Mouse (Mus musculus) fibroblast of lung, adult 2 months (primary cell): ENCODE measurements around the gene Svs4.
"Not testable (repeated sequence)": the region's sequence is repeated elsewhere in the genome, so short reads cannot be mapped to it uniquely, and the experiment has no call there.

Experiments used
- DNase-seq: peaks from one replicate; pipeline ENCODE4 v3.0.0-alpha.2; 2011; ENCODE audit warnings: low read depth

Gene Svs4

DNA sequence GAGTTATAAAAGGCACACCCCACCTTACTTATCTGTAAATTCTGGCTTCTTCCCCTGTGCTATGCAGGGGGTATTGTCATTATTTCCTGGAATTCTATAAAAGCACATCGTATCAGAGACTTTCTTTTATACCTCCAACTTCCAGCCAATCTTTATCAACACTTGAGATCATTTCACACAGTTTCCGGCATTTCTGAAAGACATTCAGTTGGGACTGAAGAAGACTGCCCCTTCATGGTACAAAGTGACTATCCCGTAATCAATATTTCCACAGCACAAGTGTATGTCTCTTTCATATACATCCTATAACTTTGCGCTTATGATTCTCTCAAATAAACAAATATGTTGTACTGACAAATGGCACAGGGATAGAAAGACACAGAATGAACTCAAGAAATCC, at the start of gene Svs4:
Gene Svs4, minus strand, starts transcription at position 101 of the 400 bp plus-strand sequence.
- DNase-seq = no peak

DNA sequence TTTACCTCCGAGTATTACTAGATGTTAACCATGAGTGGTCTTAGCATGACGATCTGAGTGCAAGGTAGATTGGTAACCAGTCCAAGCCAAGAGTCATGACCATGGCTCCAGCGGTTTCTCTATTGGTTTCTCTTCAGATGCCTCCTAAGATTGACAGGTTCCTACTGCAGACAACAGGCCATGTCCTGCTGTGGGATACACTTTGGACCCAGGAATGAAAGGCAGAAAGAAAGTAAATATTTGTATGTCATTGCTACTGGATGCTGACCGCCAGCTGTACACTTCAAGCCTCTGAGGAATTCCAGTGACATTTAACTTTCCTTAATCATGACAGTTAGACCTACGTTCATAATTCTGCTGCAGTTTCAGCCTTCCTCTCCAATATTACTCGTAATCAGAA, 42.7 kb upstream of the Svs4 start:
- DNase-seq = no peak

DNA sequence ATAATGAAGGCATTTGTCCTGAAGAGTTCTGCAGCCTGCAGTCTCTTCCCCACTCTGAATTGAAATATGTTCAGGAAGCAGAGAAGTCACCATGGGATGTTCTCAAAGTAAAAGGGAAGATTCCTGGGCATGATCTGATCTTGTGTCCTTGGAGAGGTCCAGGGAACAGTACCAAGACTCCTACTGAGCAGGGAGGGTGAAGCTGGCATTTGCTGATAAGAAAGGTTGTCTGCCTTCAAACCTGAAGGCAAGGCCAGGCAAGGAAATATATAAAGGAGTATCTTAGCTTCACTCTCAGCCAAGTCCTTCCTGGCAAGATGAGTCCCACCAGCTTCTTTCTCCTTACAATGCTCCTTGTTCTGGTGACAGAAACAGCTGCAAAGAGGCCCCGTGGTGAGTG, 38.2 kb upstream of the Svs4 start, which contains the start of gene Svs6:
Gene Svs6, plus strand, starts transcription at position 301 of the 400 bp plus-strand sequence.
- DNase-seq = not testable (repeated sequence)

DNA sequence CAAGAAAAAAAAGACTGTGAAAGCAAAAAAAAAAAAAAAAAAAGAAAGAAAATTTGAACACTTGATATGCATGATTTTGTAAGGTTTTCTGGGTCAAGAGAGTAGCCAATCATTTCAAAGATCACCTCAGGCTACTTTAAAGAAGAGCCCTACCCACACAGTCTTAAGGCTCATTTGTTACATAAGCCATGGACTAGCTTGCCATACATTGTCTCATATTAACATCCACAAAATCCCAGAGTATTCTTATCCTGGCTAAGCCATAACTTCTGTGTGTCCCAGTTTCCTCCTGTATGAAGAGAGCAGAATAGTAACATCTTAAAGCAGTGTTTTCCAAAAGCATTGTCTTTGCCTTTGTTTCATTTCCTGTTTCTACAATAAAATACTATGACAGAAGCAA, 37.2 kb upstream of the Svs4 start:
- not testable (repeated sequence) for DNase-seq

DNA sequence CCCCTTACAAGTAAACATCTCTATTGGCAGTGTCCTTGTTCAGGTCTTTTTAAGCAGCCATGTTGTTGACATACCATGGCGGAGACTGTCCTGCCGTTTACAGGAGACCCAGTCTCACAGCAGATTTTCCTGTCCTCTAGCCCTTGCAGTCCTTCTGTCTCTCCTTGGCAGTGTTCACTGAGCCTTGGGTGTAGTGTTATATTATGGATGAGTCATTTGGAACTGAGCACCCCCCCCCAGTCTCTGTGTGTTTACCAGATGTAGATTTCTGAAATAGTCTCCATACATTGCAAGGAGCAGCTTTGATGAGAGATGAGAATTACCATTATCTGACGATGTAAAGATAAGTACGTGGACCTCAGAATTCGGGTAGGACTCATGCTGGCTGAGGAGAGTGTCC, 34.3 kb upstream of the Svs4 start:
- no peak for DNase-seq

DNA sequence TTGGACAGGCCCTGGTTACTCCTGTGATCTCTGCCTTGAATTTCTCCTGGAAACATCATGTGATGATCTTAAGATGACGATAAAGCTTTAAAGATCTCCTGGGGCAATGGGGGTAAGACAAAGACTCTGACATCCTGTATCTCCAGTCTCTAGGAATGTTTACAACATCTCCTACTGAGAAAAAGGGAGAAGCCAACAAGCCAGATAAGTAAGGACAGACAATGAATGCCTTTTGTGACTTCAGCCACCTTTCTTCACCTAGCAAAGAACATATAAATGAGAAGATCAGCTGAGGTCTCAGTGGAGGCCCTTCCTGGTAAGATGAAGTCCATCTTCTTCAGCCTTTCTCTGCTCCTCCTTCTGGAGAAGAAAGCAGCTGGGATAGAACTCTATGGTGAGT, 10.7 kb upstream of the Svs4 start, which contains the start of gene Svs3a:
Gene Svs3a, plus strand, starts transcription at position 301 of the 400 bp plus-strand sequence.
- DNase-seq = not testable (repeated sequence)

DNA sequence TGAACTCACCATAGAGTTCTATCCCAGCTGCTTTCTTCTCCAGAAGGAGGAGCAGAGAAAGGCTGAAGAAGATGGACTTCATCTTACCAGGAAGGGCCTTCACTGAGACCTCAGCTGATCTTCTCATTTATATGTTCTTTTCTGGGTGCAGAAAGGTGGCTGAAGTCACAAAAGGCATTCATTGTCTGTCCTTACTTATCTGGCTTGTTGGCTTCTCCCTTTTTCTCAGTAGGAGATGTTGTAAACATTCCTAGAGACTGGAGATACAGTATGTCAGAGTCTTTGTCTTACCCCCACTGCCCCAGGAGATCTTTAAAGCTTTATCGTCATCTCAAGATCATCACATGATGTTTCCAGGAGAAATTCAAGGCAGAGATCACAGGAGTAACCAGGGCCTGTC, 21.7 kb downstream of the Svs4 start, which contains the start of gene Svs3b:
Gene Svs3b, minus strand, starts transcription at position 101 of the 400 bp plus-strand sequence.
- not testable (repeated sequence) for DNase-seq

DNA sequence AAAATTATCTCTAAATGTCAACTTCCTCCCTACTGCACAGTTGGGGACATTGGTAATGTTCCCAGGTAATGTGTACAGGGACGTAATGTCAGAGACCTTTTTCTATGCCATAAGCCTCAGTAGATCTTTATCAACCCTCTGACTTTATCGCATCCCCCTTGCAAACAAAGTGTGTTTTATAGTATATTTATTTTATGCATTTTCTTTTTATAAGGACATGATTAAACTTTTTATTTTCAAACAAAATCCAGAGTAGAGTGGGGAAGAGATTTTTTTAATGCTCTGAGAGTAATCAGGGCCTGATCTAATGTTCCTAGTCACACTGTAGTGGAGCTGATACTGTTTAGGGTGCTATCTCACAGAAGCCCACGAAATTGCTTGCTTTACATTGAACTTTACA, 39.9 kb downstream of the Svs4 start, which contains the start of gene Svs2:
Gene Svs2, minus strand, starts transcription at position 101 of the 400 bp plus-strand sequence.
- no peak for DNase-seq

DNA sequence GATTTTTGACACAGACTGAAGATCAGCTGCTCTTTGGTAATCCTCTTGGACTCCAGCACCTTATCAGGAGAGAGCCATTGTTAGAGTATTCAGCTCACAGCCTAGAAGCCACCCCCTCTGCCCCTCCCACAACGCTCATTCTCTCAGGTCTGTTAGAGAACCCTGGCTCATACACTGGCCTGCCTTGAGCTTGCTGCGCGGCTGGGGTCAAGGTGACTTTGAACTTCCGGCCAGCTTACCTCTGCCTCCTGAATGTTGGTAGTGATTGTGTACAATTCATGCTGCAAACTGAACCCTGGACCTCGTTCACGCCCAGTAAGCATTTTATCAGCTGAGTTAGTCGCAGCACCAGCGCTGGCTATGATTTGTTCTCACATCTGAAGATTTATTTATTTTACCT, 45.6 kb downstream of the Svs4 start:
- no peak for DNase-seq

DNA sequence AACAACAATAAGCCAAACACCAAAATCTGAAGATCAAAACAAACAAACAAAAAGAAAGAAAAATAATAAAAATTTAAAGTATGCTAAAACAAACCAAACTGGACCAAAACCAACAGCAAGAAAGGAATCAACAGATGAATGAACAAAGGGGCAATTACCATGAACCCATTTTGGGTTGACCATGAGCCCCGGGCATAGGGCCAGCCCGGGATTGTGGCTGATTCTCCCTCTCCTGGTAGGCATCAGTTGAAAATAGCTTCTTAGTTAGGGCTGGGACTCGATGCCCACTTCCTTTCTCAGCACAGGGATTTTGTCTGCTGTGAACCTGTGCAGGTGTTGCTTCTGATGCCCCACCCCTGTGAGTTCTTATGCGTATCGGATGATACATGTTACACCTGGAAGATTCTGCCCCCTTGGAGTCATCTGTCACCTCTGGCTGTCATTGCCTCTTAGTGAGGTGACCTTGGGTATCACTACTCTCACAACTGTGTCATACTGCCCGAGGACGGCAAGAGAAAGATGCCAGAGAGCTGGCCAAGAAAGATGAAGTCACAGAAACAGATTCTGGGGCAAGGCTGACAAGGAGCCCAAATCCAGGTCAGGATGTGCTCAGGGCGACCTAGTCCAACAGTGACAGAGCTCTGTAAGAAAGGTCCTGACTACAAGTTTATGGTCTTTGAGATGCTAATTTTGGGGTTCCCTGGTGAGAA, 49.7 kb downstream of the Svs4 start:
- peak; percentile 39 for DNase-seq
